Mouse (Mus musculus) brain, embryonic 18.5 days (tissue): Measurements from ENCODE around the gene Usp29.
A peak's percentile ranks its signal among the peaks of the same experiment; 100 is the strongest.
"Not testable (repeated sequence)": the region's sequence is repeated elsewhere in the genome, so short reads cannot be mapped to it uniquely, and the experiment has no call there.

Source experiments
- DNase-seq: peaks from one replicate; pipeline ENCODE4 v3.0.0-alpha.2; 2012; ENCODE audit warnings: low read depth, low spot score

The Usp29 gene

GRCm38 (mm10) chr7:6925926-6926730 is 195.8 kb downstream of the Usp29 start:
- DNase-seq, result no peak

- DNase-seq, result no peak
These were observed 196.3 kb downstream of the Usp29 start for GRCm38 (mm10) chr7:6926731-6926995.

- no peak for DNase-seq
These were observed 198.9 kb downstream of the Usp29 start for GRCm38 (mm10) chr7:6929286-6929685.

GRCm38 (mm10) chr7:6934741-6935140 is 204.4 kb downstream of the Usp29 start:
- DNase-seq, result no peak

GRCm38 (mm10) chr7:6937040-6937439 is 206.7 kb downstream of the Usp29 start:
- peak; percentile 60 for DNase-seq

GRCm38 (mm10) chr7:6940761-6941231 is 210.4 kb downstream of the Usp29 start:
- no peak for DNase-seq

GRCm38 (mm10) chr7:6948061-6948460 is 217.7 kb downstream of the Usp29 start:
- not testable (repeated sequence) for DNase-seq

GRCm38 (mm10) chr7:6956576-6956975 is 226.2 kb downstream of the Usp29 start:
- no peak for DNase-seq

GRCm38 (mm10) chr7:6958574-6958973 is 228.2 kb downstream of the Usp29 start:
- no peak for DNase-seq

GRCm38 (mm10) chr7:6973566-6973965 is 243.2 kb downstream of the Usp29 start:
- no peak for DNase-seq

- no peak for DNase-seq
These were observed 246.5 kb downstream of the Usp29 start for GRCm38 (mm10) chr7:6976890-6977289.

GRCm38 (mm10) chr7:6995251-6995650 is 264.9 kb downstream of the Usp29 start, which contains the start of gene Aurkc:
Aurkc (plus strand) TSS chr7:6995300.
- not testable (repeated sequence) for DNase-seq

- DNase-seq, result not testable (repeated sequence)
These were observed 268.5 kb downstream of the Usp29 start for GRCm38 (mm10) chr7:6998914-6999313.

GRCm38 (mm10) chr7:7005441-7005840 is 275.1 kb downstream of the Usp29 start:
- DNase-seq, result not testable (repeated sequence)
